Mouse (Mus musculus): ENCODE data around the gene Cul9. TPM values are rescaled to one million over a fixed set of nuclear protein-coding genes. Genes with fewer than 3 reads are reported as not detected.

Cul9 gene
- polyA plus RNA-seq, 1 experiment from 2014 or later = 3.7 TPM

GRCm38 (mm10) chr17:46486995-46487394 lies 59.2 kb downstream of the Cul9 start:
- Histone ChIP-seq H3K27ac (peak overlapping the region; percentile 80), H3K9me3 (no peaks in the 10 kb centered on the region), H3K4me3 (peak overlapping the region; percentile 75), H3K36me3 (replicated peaks) (no peaks in the 10 kb centered on the region), H3K4me1 (peaks cover 44% of the 10 kb centered on the region), H3K27me3 (ENCODE audit: poor library complexity, severe bottlenecking) (peaks cover 73% of the 10 kb centered on the region)
- WGBS = 2% methylated on average over 21 of the region's 22 CpGs
- no peak for DNase-seq (ENCODE audit: extremely low spot score, low spot score)

- Histone ChIP-seq H3K27ac (peak overlapping the region; percentile 80; the same call in 1 of the 2 replicates), H3K4me1 (peaks cover 44% of the 10 kb centered on the region), H3K4me3 (peak overlapping the region; percentile 59), H3K27me3 (ENCODE audit: poor library complexity, severe bottlenecking) (peaks cover 69% of the 10 kb centered on the region), H3K36me3 (replicated peaks) (peaks cover 8% of the 10 kb centered on the region), H3K9me3 (no peaks in the 10 kb centered on the region)
- DNase-seq (ENCODE audit: extremely low spot score, low spot score) = no peak
- 8% methylated on average over 6 of the region's 6 CpGs for WGBS
Measured at GRCm38 (mm10) chr17:46484461-46484875, 61.7 kb downstream of the Cul9 start.

GRCm38 (mm10) chr17:46484021-46484431 lies 62.2 kb downstream of the Cul9 start:
- Histone ChIP-seq H3K4me3 (peak overlapping the region; percentile 59), H3K9me3 (no peaks in the 10 kb centered on the region), H3K36me3 (replicated peaks) (peaks cover 12% of the 10 kb centered on the region), H3K27me3 (ENCODE audit: poor library complexity, severe bottlenecking) (peaks cover 65% of the 10 kb centered on the region), H3K27ac (peak overlapping the region; percentile 80), H3K4me1 (peaks cover 44% of the 10 kb centered on the region)
- DNase-seq (ENCODE audit: extremely low spot score, low spot score) = peak; percentile 38
- WGBS = 3% methylated on average over 13 of the region's 13 CpGs

GRCm38 (mm10) chr17:46483561-46484001 lies 62.6 kb downstream of the Cul9 start:
- H3K27me3 ChIP-seq (ENCODE audit: poor library complexity, severe bottlenecking) = peaks cover 60% of the 10 kb centered on the region
- H3K4me3 ChIP-seq = peak overlapping the region; percentile 59
- peak; percentile 59 for DNase-seq (ENCODE audit: extremely low spot score, low spot score)
- WGBS = 1% methylated on average over 16 of the region's 16 CpGs
- peak overlapping the region; percentile 80 for H3K27ac ChIP-seq
- H3K4me1 ChIP-seq = peaks cover 44% of the 10 kb centered on the region
- peaks cover 17% of the 10 kb centered on the region for H3K36me3 ChIP-seq (replicated peaks)
- no peaks in the 10 kb centered on the region for H3K9me3 ChIP-seq

GRCm38 (mm10) chr17:46477286-46477685 lies 68.9 kb downstream of the Cul9 start:
- Histone ChIP-seq H3K36me3 (replicated peaks) (peaks cover 69% of the 10 kb centered on the region), H3K9me3 (no peaks in the 10 kb centered on the region), H3K4me1 (no peaks in the 10 kb centered on the region), H3K27ac (no peak overlapping the region), H3K4me3 (no peak overlapping the region), H3K27me3 (ENCODE audit: poor library complexity, severe bottlenecking) (0 out of 2 replicates have a peak, but pooled peaks cover 3% of the 10 kb centered on the region)
- 91% methylated on average over 15 of the region's 15 CpGs for WGBS
- DNase-seq (ENCODE audit: extremely low spot score, low spot score) = no peak

GRCm38 (mm10) chr17:46476601-46477000 lies 69.6 kb downstream of the Cul9 start:
- 87% methylated on average over 8 of the region's 8 CpGs for WGBS
- Histone ChIP-seq H3K9me3 (no peaks in the 10 kb centered on the region), H3K4me1 (no peaks in the 10 kb centered on the region), H3K27ac (no peak overlapping the region), H3K27me3 (ENCODE audit: poor library complexity, severe bottlenecking) (0 out of 2 replicates have a peak, but pooled peaks cover 3% of the 10 kb centered on the region), H3K36me3 (replicated peaks) (peaks cover 69% of the 10 kb centered on the region), H3K4me3 (no peak overlapping the region)
- no peak for DNase-seq (ENCODE audit: extremely low spot score, low spot score)

- DNase-seq (ENCODE audit: extremely low spot score, low spot score) = no peak
- Histone ChIP-seq H3K27ac (no peak overlapping the region), H3K4me3 (no peak overlapping the region), H3K4me1 (peaks cover 22% of the 10 kb centered on the region), H3K36me3 (replicated peaks) (peaks cover 41% of the 10 kb centered on the region), H3K27me3 (ENCODE audit: poor library complexity, severe bottlenecking) (no peaks in the 10 kb centered on the region; the same call in 1 of the 2 replicates), H3K9me3 (no peaks in the 10 kb centered on the region)
- 89% methylated on average over 9 of the region's 9 CpGs for WGBS
Measured at GRCm38 (mm10) chr17:46467830-46468229, 78.4 kb downstream of the Cul9 start.

GRCm38 (mm10) chr17:46462226-46462625 lies 84.0 kb downstream of the Cul9 start:
- peaks cover 26% of the 10 kb centered on the region for H3K4me1 ChIP-seq
- no peak overlapping the region for H3K27ac ChIP-seq
- H3K36me3 ChIP-seq (replicated peaks) = peaks cover 16% of the 10 kb centered on the region
- 87% methylated on average over 5 of the region's 5 CpGs for WGBS
- H3K4me3 ChIP-seq = no peak overlapping the region
- DNase-seq (ENCODE audit: extremely low spot score, low spot score) = no peak
- peaks cover 53% of the 10 kb centered on the region for H3K27me3 ChIP-seq (ENCODE audit: poor library complexity, severe bottlenecking)
- no peaks in the 10 kb centered on the region for H3K9me3 ChIP-seq

- peaks cover 62% of the 10 kb centered on the region for H3K27me3 ChIP-seq (ENCODE audit: poor library complexity, severe bottlenecking)
- peaks cover 22% of the 10 kb centered on the region for H3K4me1 ChIP-seq
- H3K9me3 ChIP-seq = no peaks in the 10 kb centered on the region
- H3K4me3 ChIP-seq = peak overlapping the region; percentile 43
- no peak for DNase-seq (ENCODE audit: extremely low spot score, low spot score)
- H3K27ac ChIP-seq = no peak overlapping the region
- WGBS = 12% methylated on average over 8 of the region's 8 CpGs
- H3K36me3 ChIP-seq (replicated peaks) = peaks cover 10% of the 10 kb centered on the region
Measured at GRCm38 (mm10) chr17:46461347-46461746, 84.8 kb downstream of the Cul9 start.

GRCm38 (mm10) chr17:46460673-46461072 lies 85.5 kb downstream of the Cul9 start:
- no peak for DNase-seq (ENCODE audit: extremely low spot score, low spot score)

GRCm38 (mm10) chr17:46458439-46458838 lies 87.7 kb downstream of the Cul9 start:
- WGBS = 41% methylated on average over 3 of the region's 3 CpGs
- peaks cover 10% of the 10 kb centered on the region for H3K36me3 ChIP-seq (replicated peaks)
- no peaks in the 10 kb centered on the region for H3K9me3 ChIP-seq
- H3K27ac ChIP-seq = no peak overlapping the region
- no peak overlapping the region for H3K4me3 ChIP-seq
- DNase-seq (ENCODE audit: extremely low spot score, low spot score) = no peak
- H3K27me3 ChIP-seq (ENCODE audit: poor library complexity, severe bottlenecking) = peaks cover 91% of the 10 kb centered on the region
- H3K4me1 ChIP-seq = peaks cover 51% of the 10 kb centered on the region

More at GRCm38 (mm10) chr17:46460673-46461072, 85.5 kb downstream of the Cul9 start:
- no peaks in the 10 kb centered on the region for H3K9me3 ChIP-seq
- WGBS = 2% methylated on average over 32 of the region's 32 CpGs
- peaks cover 10% of the 10 kb centered on the region for H3K36me3 ChIP-seq (replicated peaks)
- H3K27me3 ChIP-seq (ENCODE audit: poor library complexity, severe bottlenecking) = peaks cover 69% of the 10 kb centered on the region
- no peak overlapping the region for H3K27ac ChIP-seq
- H3K4me3 ChIP-seq = peak overlapping the region; percentile 43
- peaks cover 29% of the 10 kb centered on the region for H3K4me1 ChIP-seq

GRCm38 (mm10) chr17:46457791-46458190 lies 88.4 kb downstream of the Cul9 start:
- Histone ChIP-seq H3K4me3 (no peak overlapping the region), H3K9me3 (no peaks in the 10 kb centered on the region), H3K4me1 (peaks cover 58% of the 10 kb centered on the region), H3K36me3 (replicated peaks) (peaks cover 10% of the 10 kb centered on the region), H3K27me3 (ENCODE audit: poor library complexity, severe bottlenecking) (peaks cover 98% of the 10 kb centered on the region), H3K27ac (no peak overlapping the region)
- WGBS = 15% methylated on average over 10 of the region's 10 CpGs
- DNase-seq (ENCODE audit: extremely low spot score, low spot score) = no peak

- Histone ChIP-seq H3K4me1 (peaks cover 52% of the 10 kb centered on the region), H3K9me3 (no peaks in the 10 kb centered on the region), H3K27ac (peak overlapping the region; percentile 79), H3K27me3 (ENCODE audit: poor library complexity, severe bottlenecking) (peaks cover 85% of the 10 kb centered on the region), H3K4me3 (peak overlapping the region; percentile 61), H3K36me3 (replicated peaks) (peaks cover 7% of the 10 kb centered on the region)
- DNase-seq (ENCODE audit: extremely low spot score, low spot score) = peak; percentile 52
- 1% methylated on average over 33 of the region's 33 CpGs for WGBS
Measured at GRCm38 (mm10) chr17:46455110-46455691, 91.0 kb downstream of the Cul9 start.

All from forebrain, embryonic 10.5 days (tissue).